Mouse (Mus musculus) cerebellum, adult 2 months (tissue): ENCODE data around the gene Galns.

Experiments
- CTCF ChIP-seq: fragments of 200-500 bp; IDR thresholded peaks from 2 replicates; pipeline ENCODE4 v1.5.1; 2011; ENCODE audit warnings: low read depth, mild to moderate bottlenecking, control low read depth, low read length, moderate library complexity, borderline replicate concordance; ENCODE audit not compliant: insufficient read depth
- POLR2A ChIP-seq: fragments of 200-500 bp; IDR thresholded peaks from 2 replicates; pipeline ENCODE4 v1.6.1; 2011; ENCODE audit warnings: low read length, control low read depth, borderline replicate concordance; ENCODE audit not compliant: insufficient read depth

- TF ChIP-seq POLR2A (no peak), CTCF (no peak)
Measured at GRCm38 (mm10) chr8:122610209-122610608, 1.1 kb downstream of the Galns start.
